Mouse (Mus musculus): ENCODE measurements around the gene Csf1. TPM values are rescaled to one million over a fixed set of nuclear protein-coding genes. Genes with fewer than 3 reads are reported as not detected.

The Csf1 gene
- polyA plus RNA-seq, 1 experiment: 4.0 TPM

- H3K27me3 ChIP-seq (replicated peaks): peaks cover 55% of the 10 kb centered on the region
- H3K36me3 ChIP-seq (replicated peaks; ENCODE audit: low read length): no peaks in the 10 kb centered on the region
- H3K9me3 ChIP-seq: peaks cover 6% of the 10 kb centered on the region
- no peak for TF ChIP-seq FLI1 (IDR thresholded peaks at IDR 0.05; ENCODE audit: low read length)
- no peak for TF ChIP-seq GATA1 (IDR thresholded peaks at IDR 0.05; ENCODE audit: borderline replicate concordance, low read length)
- peaks cover 8% of the 10 kb centered on the region for H3K4me1 ChIP-seq
- no peak overlapping the region for H3K4me3 ChIP-seq (replicated peaks)
Measured at GRCm38 (mm10) chr3:107793300-107794201, 33.3 kb upstream of the Csf1 start.

GRCm38 (mm10) chr3:107792736-107793135 lies 32.5 kb upstream of the Csf1 start:
- peaks cover 58% of the 10 kb centered on the region for H3K27me3 ChIP-seq (replicated peaks)
- peaks cover 8% of the 10 kb centered on the region for H3K4me1 ChIP-seq
- peaks cover 6% of the 10 kb centered on the region for H3K9me3 ChIP-seq
- H3K36me3 ChIP-seq (replicated peaks; ENCODE audit: low read length): no peaks in the 10 kb centered on the region
- TF ChIP-seq GATA1 (IDR thresholded peaks at IDR 0.05; ENCODE audit: borderline replicate concordance, low read length): no peak
- TF ChIP-seq FLI1 (IDR thresholded peaks at IDR 0.05; ENCODE audit: low read length): no peak
- H3K4me3 ChIP-seq (replicated peaks): no peak overlapping the region

- no peak overlapping the region for H3K4me3 ChIP-seq (replicated peaks)
- H3K27me3 ChIP-seq (replicated peaks): peaks cover 67% of the 10 kb centered on the region
- TF ChIP-seq GATA1 (IDR thresholded peaks at IDR 0.05; ENCODE audit: borderline replicate concordance, low read length) (no peak), FLI1 (IDR thresholded peaks at IDR 0.05; ENCODE audit: low read length) (no peak)
- H3K36me3 ChIP-seq (replicated peaks; ENCODE audit: low read length): no peaks in the 10 kb centered on the region
- H3K9me3 ChIP-seq: no peaks in the 10 kb centered on the region
- H3K4me1 ChIP-seq: peaks cover 12% of the 10 kb centered on the region
Measured at GRCm38 (mm10) chr3:107790766-107791303, 30.6 kb upstream of the Csf1 start.

- H3K36me3 ChIP-seq (replicated peaks; ENCODE audit: low read length): no peaks in the 10 kb centered on the region
- H3K4me1 ChIP-seq: peaks cover 12% of the 10 kb centered on the region
- H3K9me3 ChIP-seq: no peaks in the 10 kb centered on the region
- no peak for TF ChIP-seq FLI1 (IDR thresholded peaks at IDR 0.05; ENCODE audit: low read length)
- no peak for TF ChIP-seq GATA1 (IDR thresholded peaks at IDR 0.05; ENCODE audit: borderline replicate concordance, low read length)
- no peak overlapping the region for H3K4me3 ChIP-seq (replicated peaks)
- H3K27me3 ChIP-seq (replicated peaks): peaks cover 68% of the 10 kb centered on the region
Measured at GRCm38 (mm10) chr3:107790227-107790626, 30.0 kb upstream of the Csf1 start.

GRCm38 (mm10) chr3:107788885-107789284 lies 28.6 kb upstream of the Csf1 start:
- no peaks in the 10 kb centered on the region for H3K9me3 ChIP-seq
- no peak for TF ChIP-seq GATA1 (IDR thresholded peaks at IDR 0.05; ENCODE audit: borderline replicate concordance, low read length)
- TF ChIP-seq FLI1 (IDR thresholded peaks at IDR 0.05; ENCODE audit: low read length): no peak
- H3K27me3 ChIP-seq (replicated peaks): peaks cover 76% of the 10 kb centered on the region
- H3K36me3 ChIP-seq (replicated peaks; ENCODE audit: low read length): no peaks in the 10 kb centered on the region
- H3K4me1 ChIP-seq: peaks cover 11% of the 10 kb centered on the region
- H3K4me3 ChIP-seq (replicated peaks): no peak overlapping the region

GRCm38 (mm10) chr3:107787613-107788501 lies 27.6 kb upstream of the Csf1 start:
- TF ChIP-seq GATA1 (IDR thresholded peaks at IDR 0.05; ENCODE audit: borderline replicate concordance, low read length): no peak
- TF ChIP-seq FLI1 (IDR thresholded peaks at IDR 0.05; ENCODE audit: low read length): no peak
- no peaks in the 10 kb centered on the region for H3K36me3 ChIP-seq (replicated peaks; ENCODE audit: low read length)

GRCm38 (mm10) chr3:107786980-107787612 lies 26.8 kb upstream of the Csf1 start:
- Histone ChIP-seq H3K4me3 (replicated peaks) (no peak overlapping the region), H3K27me3 (replicated peaks) (peaks cover 81% of the 10 kb centered on the region), H3K9me3 (no peaks in the 10 kb centered on the region), H3K36me3 (replicated peaks; ENCODE audit: low read length) (no peaks in the 10 kb centered on the region), H3K4me1 (peaks cover 4% of the 10 kb centered on the region; the same call in 1 of the 2 replicates)
- no peak for TF ChIP-seq FLI1 (IDR thresholded peaks at IDR 0.05; ENCODE audit: low read length)
- no peak for TF ChIP-seq GATA1 (IDR thresholded peaks at IDR 0.05; ENCODE audit: borderline replicate concordance, low read length)

More at GRCm38 (mm10) chr3:107787613-107788501, 27.6 kb upstream of the Csf1 start:
- H3K27me3 ChIP-seq (replicated peaks): peaks cover 77% of the 10 kb centered on the region
- no peaks in the 10 kb centered on the region for H3K9me3 ChIP-seq
- no peak overlapping the region for H3K4me3 ChIP-seq (replicated peaks)
- H3K4me1 ChIP-seq: peaks cover 4% of the 10 kb centered on the region; the same call in 1 of the 2 replicates

GRCm38 (mm10) chr3:107786344-107786743 lies 26.1 kb upstream of the Csf1 start:
- Histone ChIP-seq H3K9me3 (no peaks in the 10 kb centered on the region), H3K4me3 (replicated peaks) (no peak overlapping the region), H3K27me3 (replicated peaks) (peaks cover 79% of the 10 kb centered on the region), H3K4me1 (peaks cover 4% of the 10 kb centered on the region; the same call in 1 of the 2 replicates), H3K36me3 (replicated peaks; ENCODE audit: low read length) (no peaks in the 10 kb centered on the region)
- TF ChIP-seq FLI1 (IDR thresholded peaks at IDR 0.05; ENCODE audit: low read length) (no peak), GATA1 (IDR thresholded peaks at IDR 0.05; ENCODE audit: borderline replicate concordance, low read length) (no peak)

GRCm38 (mm10) chr3:107785546-107785945 lies 25.3 kb upstream of the Csf1 start:
- no peak for TF ChIP-seq GATA1 (IDR thresholded peaks at IDR 0.05; ENCODE audit: borderline replicate concordance, low read length)
- TF ChIP-seq FLI1 (IDR thresholded peaks at IDR 0.05; ENCODE audit: low read length): no peak
- no peaks in the 10 kb centered on the region for H3K36me3 ChIP-seq (replicated peaks; ENCODE audit: low read length)
- H3K4me3 ChIP-seq (replicated peaks): no peak overlapping the region
- peaks cover 72% of the 10 kb centered on the region for H3K27me3 ChIP-seq (replicated peaks)
- no peaks in the 10 kb centered on the region for H3K9me3 ChIP-seq
- peaks cover 4% of the 10 kb centered on the region; the same call in 1 of the 2 replicates for H3K4me1 ChIP-seq
